Mouse (Mus musculus) cerebellum, postnatal 25 days (tissue): Measurements from ENCODE around the gene Rogdi.
A peak's percentile ranks its signal among the peaks of the same experiment; 100 is the strongest.

ENCODE experiments used
- DNase-seq, 2 experiments: peaks; one replicate each; pipeline ENCODE4 v3.0.0; 2021; ENCODE audit warnings: mixed read lengths in 2 of 2

The Rogdi gene

GRCm38 (mm10) chr16:5013054-5013838, at the start of gene Rogdi:
TSS of gene Rogdi (minus strand) at chr16:5013553.
- peak; percentile 97 to 99 for DNase-seq

GRCm38 (mm10) chr16:5058114-5058513, 44.8 kb upstream of the Rogdi start:
- DNase-seq, result peak in 1 of 2 experiments; percentile 24

- peak; percentile 85 to 86 for DNase-seq
These were observed 37.1 kb upstream of the Rogdi start for GRCm38 (mm10) chr16:5050251-5051110.

- peak; percentile 99 to 100 for DNase-seq
These were observed 36.5 kb upstream of the Rogdi start, which contains the start of the genes Glyr1 and Ubn1 for GRCm38 (mm10) chr16:5049774-5050234. TSS of gene Glyr1 (minus strand) at chr16:5049863. TSS of gene Ubn1 (plus strand) at chr16:5050057.

- DNase-seq, result peak in 1 of 2 experiments; percentile 14
These were observed 35.9 kb upstream of the Rogdi start for GRCm38 (mm10) chr16:5049182-5049773.

GRCm38 (mm10) chr16:5045322-5045721, 32.0 kb upstream of the Rogdi start:
- no peak for DNase-seq

GRCm38 (mm10) chr16:5036649-5037234, 23.4 kb upstream of the Rogdi start:
- no peak for DNase-seq

GRCm38 (mm10) chr16:5035591-5035990, 22.2 kb upstream of the Rogdi start:
- DNase-seq, result no peak

- no peak for DNase-seq
These were observed 16.5 kb upstream of the Rogdi start for GRCm38 (mm10) chr16:5029847-5030246.

- DNase-seq, result no peak
These were observed 10.7 kb upstream of the Rogdi start for GRCm38 (mm10) chr16:5024021-5024420.

- DNase-seq, result no peak
These were observed 1.2 kb upstream of the Rogdi start for GRCm38 (mm10) chr16:5014578-5014977.

- peak; percentile 47 for DNase-seq
These were observed 1.0 kb downstream of the Rogdi start for GRCm38 (mm10) chr16:5012036-5013005.

GRCm38 (mm10) chr16:5011285-5011684, 2.1 kb downstream of the Rogdi start:
- DNase-seq, result no peak

- no peak for DNase-seq
These were observed 2.9 kb downstream of the Rogdi start for GRCm38 (mm10) chr16:5010371-5010935.

GRCm38 (mm10) chr16:5008076-5008475, 5.3 kb downstream of the Rogdi start:
- peak in 1 of 2 experiments; percentile 38 for DNase-seq

GRCm38 (mm10) chr16:5007492-5007891, 5.9 kb downstream of the Rogdi start:
- DNase-seq, result no peak

- DNase-seq, result no peak
These were observed 6.3 kb downstream of the Rogdi start, which contains the start of gene Smim22 for GRCm38 (mm10) chr16:5007067-5007466. TSS of gene Smim22 (plus strand) at chr16:5007288.

- DNase-seq, result no peak
These were observed 12.7 kb downstream of the Rogdi start for GRCm38 (mm10) chr16:5000611-5001010.

- no peak for DNase-seq
These were observed 14.4 kb downstream of the Rogdi start for GRCm38 (mm10) chr16:4998984-4999383.

- no peak for DNase-seq
These were observed 15.8 kb downstream of the Rogdi start, which contains the start of gene Sept12 for GRCm38 (mm10) chr16:4997553-4997952. TSS of gene Sept12 (minus strand) at chr16:4997852.

GRCm38 (mm10) chr16:4993276-4993675, 20.1 kb downstream of the Rogdi start:
- no peak for DNase-seq
